Mouse (Mus musculus) midbrain, embryonic 15.5 days (tissue): ENCODE results near the gene Gorab. TPM values are rescaled to one million over a fixed set of nuclear protein-coding genes. Genes with fewer than 3 reads are reported as not detected.

Experiments
- ATAC-seq: fragments of 200-750 bp; cut with Nextera tagmentation; replicated peaks from 2 replicates; pipeline ENCODE4 v1.8.0; 2017; ENCODE audit warnings: moderate TSS enrichment
- H3K27ac ChIP-seq: fragments of 300-500 bp; sonication (generic); 2 replicates; pipeline ENCODE4 v1.5.1; 2015; ENCODE audit warnings: mild to moderate bottlenecking, inconsistent platforms
- H3K27me3 ChIP-seq: fragments of 300-500 bp; sonication (generic); replicated peaks from 2 replicates; pipeline ENCODE4 v1.6.1; 2015; ENCODE audit warnings: inconsistent platforms
- H3K36me3 ChIP-seq: fragments of 300-500 bp; sonication (generic); replicated peaks from 2 replicates; pipeline ENCODE4 v1.6.1; 2015; ENCODE audit warnings: inconsistent platforms
- H3K4me1 ChIP-seq: fragments of 300-500 bp; sonication (generic); 2 replicates; pipeline ENCODE4 v1.6.1; 2015; ENCODE audit warnings: inconsistent platforms
- H3K4me2 ChIP-seq: fragments of 300-500 bp; sonication (generic); 2 replicates; pipeline ENCODE4 v1.6.1; 2015; ENCODE audit warnings: inconsistent platforms, mild to moderate bottlenecking, moderate library complexity
- H3K4me3 ChIP-seq: fragments of 300-500 bp; sonication (generic); 2 replicates; pipeline ENCODE4 v1.5.1; 2015; ENCODE audit warnings: mild to moderate bottlenecking, inconsistent platforms
- H3K9ac ChIP-seq: fragments of 300-500 bp; sonication (generic); 2 replicates; pipeline ENCODE4 v1.6.1; 2015; ENCODE audit warnings: mild to moderate bottlenecking, inconsistent platforms
- H3K9me3 ChIP-seq: fragments of 300-500 bp; sonication (generic); 2 replicates; pipeline ENCODE4 v1.6.1; 2016; ENCODE audit warnings: inconsistent platforms
- WGBS: fragments of 180-500 bp; shearing (Covaris S2); methylation state at CpG from one replicate; pipeline ENCODE4 v1.1.7; 2015; ENCODE audit warnings: mixed read lengths; 5-methylcytosine and 5-hydroxymethylcytosine counted together
- polyA plus RNA-seq: library from polyadenylated mRNA; unstranded; fragments of >200 nt; fragmentation: Nextera tagmentation; extraction: Ambion mirVana; gene quantifications from 2 replicates; pipeline ENCODE4 v1.2.1, GENCODE M21; 2015

Gene Gorab
- polyA plus RNA-seq, 1 experiment from 2014 or later = 22.8 TPM

GRCm38 (mm10) chr1:163350988-163351387 is 52.5 kb downstream of the Gorab start:
- Histone ChIP-seq H3K4me1 (no peaks in the 10 kb centered on the region), H3K36me3 (no peaks in the 10 kb centered on the region), H3K27ac (no peak overlapping the region), H3K9me3 (no peaks in the 10 kb centered on the region), H3K4me2 (no peak overlapping the region), H3K27me3 (no peaks in the 10 kb centered on the region), H3K9ac (no peak overlapping the region), H3K4me3 (no peak overlapping the region)
- ATAC-seq = no peak
- 94% methylated on average over 3 of the region's 3 CpGs for WGBS

- H3K4me2 ChIP-seq = no peak overlapping the region
- H3K36me3 ChIP-seq = no peaks in the 10 kb centered on the region
- no peaks in the 10 kb centered on the region for H3K9me3 ChIP-seq
- no peaks in the 10 kb centered on the region for H3K27me3 ChIP-seq
- no peak overlapping the region for H3K27ac ChIP-seq
- H3K9ac ChIP-seq = no peak overlapping the region
- WGBS = 86% methylated on average over 5 of the region's 5 CpGs
- ATAC-seq = no peak
- no peak overlapping the region for H3K4me3 ChIP-seq
- H3K4me1 ChIP-seq = no peaks in the 10 kb centered on the region
These were observed 57.9 kb downstream of the Gorab start for GRCm38 (mm10) chr1:163345541-163345940.

GRCm38 (mm10) chr1:163344931-163345330 is 58.5 kb downstream of the Gorab start:
- no peaks in the 10 kb centered on the region for H3K9me3 ChIP-seq
- H3K4me2 ChIP-seq = no peak overlapping the region
- 27% methylated on average over 1 of the region's 1 CpGs for WGBS
- H3K27me3 ChIP-seq = no peaks in the 10 kb centered on the region
- H3K36me3 ChIP-seq = no peaks in the 10 kb centered on the region
- no peak overlapping the region for H3K27ac ChIP-seq
- ATAC-seq = no peak
- no peak overlapping the region for H3K9ac ChIP-seq
- H3K4me3 ChIP-seq = no peak overlapping the region
- no peaks in the 10 kb centered on the region for H3K4me1 ChIP-seq

GRCm38 (mm10) chr1:163339219-163339561 is 64.3 kb downstream of the Gorab start:
- H3K4me2 ChIP-seq = no peak overlapping the region
- no peak overlapping the region for H3K9ac ChIP-seq
- H3K27me3 ChIP-seq = no peaks in the 10 kb centered on the region
- no peaks in the 10 kb centered on the region for H3K4me1 ChIP-seq
- no peak for ATAC-seq
- no peak overlapping the region for H3K4me3 ChIP-seq
- H3K36me3 ChIP-seq = no peaks in the 10 kb centered on the region
- no peak overlapping the region for H3K27ac ChIP-seq
- WGBS = 62% methylated on average over 3 of the region's 3 CpGs
- no peaks in the 10 kb centered on the region for H3K9me3 ChIP-seq

GRCm38 (mm10) chr1:163338525-163339218 is 64.8 kb downstream of the Gorab start:
- WGBS = 57% methylated on average over 7 of the region's 7 CpGs
- Histone ChIP-seq H3K4me2 (no peak overlapping the region), H3K27me3 (no peaks in the 10 kb centered on the region), H3K9ac (no peak overlapping the region), H3K36me3 (no peaks in the 10 kb centered on the region), H3K4me1 (no peaks in the 10 kb centered on the region), H3K27ac (no peak overlapping the region), H3K4me3 (no peak overlapping the region), H3K9me3 (no peaks in the 10 kb centered on the region)
- ATAC-seq = peak; percentile 30; the same call in 1 of the 2 replicates

GRCm38 (mm10) chr1:163337821-163338220 is 65.6 kb downstream of the Gorab start:
- no peak overlapping the region for H3K4me3 ChIP-seq
- H3K9me3 ChIP-seq = no peaks in the 10 kb centered on the region
- no peak overlapping the region for H3K27ac ChIP-seq
- no peaks in the 10 kb centered on the region for H3K4me1 ChIP-seq
- no peak for ATAC-seq
- no peak overlapping the region for H3K4me2 ChIP-seq
- H3K36me3 ChIP-seq = no peaks in the 10 kb centered on the region
- H3K27me3 ChIP-seq = no peaks in the 10 kb centered on the region
- H3K9ac ChIP-seq = no peak overlapping the region
- 90% methylated on average over 2 of the region's 2 CpGs for WGBS

Other genes starting within 250 kb of the Gorab start
- gene Prrx1, start 90.0 kb downstream of the Gorab start, polyA plus RNA-seq = 3.6 and 4.2 TPM in 2 replicates